Mouse (Mus musculus) testis, adult 2 months (tissue): ENCODE data around the gene Gc.

Source experiments
- CTCF ChIP-seq: fragments of 200-500 bp; IDR thresholded peaks from 2 replicates; pipeline ENCODE4 v1.5.1; 2012; ENCODE audit warnings: low read depth, mild to moderate bottlenecking, inconsistent platforms, low read length, moderate library complexity; ENCODE audit not compliant: control insufficient read depth, insufficient read depth, insufficient replicate concordance
- POLR2A ChIP-seq: fragments of 200-500 bp; IDR thresholded peaks from 2 replicates; pipeline ENCODE4 v1.6.1; 2012; ENCODE audit warnings: low read depth, mild to moderate bottlenecking, inconsistent platforms, low read length, moderate library complexity; ENCODE audit not compliant: control insufficient read depth

GRCm38 (mm10) chr5:89450798-89451197 is 6.9 kb downstream of the Gc start:
- no peak for TF ChIP-seq POLR2A
- no peak for TF ChIP-seq CTCF
